Mouse (Mus musculus) kidney, embryonic 15.5 days (tissue): ENCODE measurements around the gene Mrfap1. TPM values are rescaled to one million over a fixed set of nuclear protein-coding genes. Genes with fewer than 3 reads are reported as not detected.
A peak's percentile ranks its signal among the peaks of the same experiment; 100 is the strongest.
"Not testable (repeated sequence)": the region's sequence is repeated elsewhere in the genome, so short reads cannot be mapped to it uniquely, and the experiment has no call there.

Experiments used
- ATAC-seq: fragments of 200-750 bp; cut with Nextera tagmentation; replicated peaks from 2 replicates; pipeline ENCODE4 v1.8.0; 2017; ENCODE audit warnings: moderate TSS enrichment; ENCODE audit not compliant: low FRiP score
- H3K27ac ChIP-seq: fragments of 300-500 bp; sonication (generic); 2 replicates; pipeline ENCODE4 v1.5.1; 2015; ENCODE audit warnings: mild to moderate bottlenecking, inconsistent platforms
- H3K27me3 ChIP-seq: fragments of 300-500 bp; sonication (generic); 2 replicates; pipeline ENCODE4 v1.6.1; 2015; ENCODE audit warnings: inconsistent platforms
- H3K36me3 ChIP-seq: fragments of 300-500 bp; sonication (generic); 2 replicates; pipeline ENCODE4 v1.6.1; 2015; ENCODE audit warnings: inconsistent platforms
- H3K4me1 ChIP-seq: fragments of 300-500 bp; sonication (generic); 2 replicates; pipeline ENCODE4 v1.6.1; 2015; ENCODE audit warnings: inconsistent platforms
- H3K4me2 ChIP-seq: fragments of 300-500 bp; sonication (generic); 2 replicates; pipeline ENCODE4 v1.6.1; 2015; ENCODE audit warnings: moderate library complexity, mild to moderate bottlenecking, inconsistent platforms
- H3K4me3 ChIP-seq: fragments of 300-500 bp; sonication (generic); replicated peaks from 2 replicates; pipeline ENCODE4 v1.5.1; 2015; ENCODE audit warnings: mild to moderate bottlenecking, inconsistent platforms
- H3K9ac ChIP-seq: fragments of 300-500 bp; sonication (generic); 2 replicates; pipeline ENCODE4 v1.6.1; 2015; ENCODE audit warnings: mild to moderate bottlenecking, inconsistent platforms
- H3K9me3 ChIP-seq: fragments of 300-500 bp; sonication (generic); replicated peaks from 2 replicates; pipeline ENCODE4 v1.6.1; 2016; ENCODE audit warnings: inconsistent platforms
- WGBS: fragments of 180-500 bp; shearing (Covaris S2); methylation state at CpG from one replicate; pipeline ENCODE4 v1.1.7; 2015; ENCODE audit warnings: mixed read lengths; 5-methylcytosine and 5-hydroxymethylcytosine counted together
- polyA plus RNA-seq: library from polyadenylated mRNA; unstranded; fragments of >200 nt; fragmentation: Nextera tagmentation; extraction: Ambion mirVana; gene quantifications from 2 replicates; pipeline ENCODE4 v1.2.1, GENCODE M21; 2015

Mrfap1 gene
- polyA plus RNA-seq, 1 experiment from 2014 or later, result 474 TPM

DNA sequence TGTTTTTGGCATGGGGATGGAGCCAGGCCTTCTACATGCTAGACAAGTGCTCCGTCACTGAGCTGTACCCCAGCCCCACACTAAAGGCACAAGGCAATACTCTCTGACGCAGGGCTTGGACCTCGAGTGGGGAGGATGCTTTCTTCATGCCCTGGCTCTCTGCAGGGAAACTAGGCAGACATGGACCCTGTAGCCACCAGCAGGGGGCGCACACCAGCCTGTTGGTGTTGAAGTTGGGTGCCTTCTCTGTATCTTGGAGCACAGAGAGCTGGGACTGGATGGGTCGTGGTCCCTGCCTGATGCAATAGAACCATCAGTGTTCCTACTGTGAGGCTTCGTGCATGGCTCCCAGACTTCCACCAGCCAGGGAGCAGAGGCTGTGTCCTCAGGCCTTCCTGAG is 23.6 kb upstream of the Mrfap1 start:
- Histone ChIP-seq H3K36me3 (peaks cover 6% of the 10 kb centered on the region; the same call in 1 of the 2 replicates), H3K4me3 (no peak overlapping the region), H3K27ac (no peak overlapping the region), H3K4me1 (0 out of 2 replicates have a peak, but pooled peaks cover 2% of the 10 kb centered on the region), H3K4me2 (no peak overlapping the region), H3K9ac (no peak overlapping the region), H3K27me3 (no peaks in the 10 kb centered on the region), H3K9me3 (no peaks in the 10 kb centered on the region)
- 49% methylated on average over 6 of the region's 6 CpGs for WGBS
- ATAC-seq, result no peak

DNA sequence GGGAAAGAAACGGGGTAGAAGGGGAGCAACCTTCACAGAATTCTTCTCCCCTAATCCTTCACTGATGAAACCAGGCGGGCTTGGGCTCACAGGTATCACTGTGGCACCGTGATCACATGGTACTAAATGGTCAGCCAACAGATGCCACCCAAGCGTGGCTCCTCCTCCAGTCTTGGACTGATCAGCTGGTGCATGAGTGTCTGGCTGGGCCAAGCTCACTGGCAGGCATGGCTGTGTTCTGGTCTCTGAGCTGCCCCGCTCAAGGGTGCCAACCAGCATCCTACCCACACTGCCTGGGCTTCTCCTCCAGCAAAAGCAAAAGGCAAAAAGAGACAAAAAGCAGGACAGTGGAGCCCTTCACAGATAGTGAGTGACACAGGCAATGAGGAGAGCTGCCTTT is 23.2 kb upstream of the Mrfap1 start:
- 0 out of 2 replicates have a peak, but pooled peaks cover 2% of the 10 kb centered on the region for H3K4me1 ChIP-seq
- ATAC-seq, result no peak
- WGBS, result 89% methylated on average over 5 of the region's 5 CpGs
- peaks cover 6% of the 10 kb centered on the region; the same call in 1 of the 2 replicates for H3K36me3 ChIP-seq
- H3K9ac ChIP-seq, result no peak overlapping the region
- no peak overlapping the region for H3K27ac ChIP-seq
- H3K9me3 ChIP-seq, result no peaks in the 10 kb centered on the region
- no peak overlapping the region for H3K4me2 ChIP-seq
- no peaks in the 10 kb centered on the region for H3K27me3 ChIP-seq
- H3K4me3 ChIP-seq, result no peak overlapping the region

DNA sequence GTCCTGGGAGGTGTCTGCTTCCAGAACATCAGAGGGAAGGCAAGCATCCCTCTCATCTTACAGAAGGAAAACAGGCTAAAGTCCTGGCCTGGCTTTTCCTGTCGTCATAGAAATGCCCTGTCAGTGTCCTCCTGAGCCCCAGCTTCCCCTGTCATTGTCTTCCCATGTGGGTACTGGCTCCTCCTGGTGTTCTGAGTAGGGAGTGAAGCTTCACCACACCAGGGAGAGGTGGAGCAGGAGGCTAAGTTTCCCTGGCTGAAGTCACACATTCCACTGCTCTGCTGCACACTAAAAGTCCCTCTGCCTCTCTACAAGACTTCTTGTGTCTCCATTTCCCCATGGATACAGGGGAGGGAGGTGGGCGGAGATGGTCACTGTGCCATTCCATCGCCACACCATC is 21.2 kb upstream of the Mrfap1 start:
- no peaks in the 10 kb centered on the region for H3K36me3 ChIP-seq
- H3K4me1 ChIP-seq, result 0 out of 2 replicates have a peak, but pooled peaks cover under 1% of the 10 kb centered on the region
- 69% methylated on average over 3 of the region's 3 CpGs for WGBS
- no peaks in the 10 kb centered on the region for H3K9me3 ChIP-seq
- H3K9ac ChIP-seq, result no peak overlapping the region
- no peak overlapping the region for H3K4me3 ChIP-seq
- no peak overlapping the region for H3K27ac ChIP-seq
- H3K27me3 ChIP-seq, result no peaks in the 10 kb centered on the region
- ATAC-seq, result no peak
- no peak overlapping the region for H3K4me2 ChIP-seq

DNA sequence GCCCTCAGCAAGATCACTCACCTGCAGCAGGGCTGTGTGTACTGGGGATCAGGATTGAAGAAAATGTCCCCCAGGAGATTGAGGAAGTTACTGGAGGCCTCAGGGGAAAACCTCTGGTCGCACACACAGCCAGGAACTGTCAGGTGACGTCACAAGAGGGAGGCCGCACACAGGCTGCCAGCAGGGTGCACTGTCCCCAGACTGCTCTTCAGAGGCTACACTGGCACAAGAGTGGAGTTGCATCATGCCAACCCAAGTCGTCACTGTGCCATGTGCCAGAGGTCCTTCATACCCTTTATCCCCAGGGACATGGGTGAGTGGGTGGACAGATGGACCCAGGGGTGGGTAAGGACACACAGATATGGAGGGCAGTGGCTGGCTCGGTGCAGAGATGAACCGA is 18.0 kb upstream of the Mrfap1 start:
- 73% methylated on average over 6 of the region's 6 CpGs for WGBS

DNA sequence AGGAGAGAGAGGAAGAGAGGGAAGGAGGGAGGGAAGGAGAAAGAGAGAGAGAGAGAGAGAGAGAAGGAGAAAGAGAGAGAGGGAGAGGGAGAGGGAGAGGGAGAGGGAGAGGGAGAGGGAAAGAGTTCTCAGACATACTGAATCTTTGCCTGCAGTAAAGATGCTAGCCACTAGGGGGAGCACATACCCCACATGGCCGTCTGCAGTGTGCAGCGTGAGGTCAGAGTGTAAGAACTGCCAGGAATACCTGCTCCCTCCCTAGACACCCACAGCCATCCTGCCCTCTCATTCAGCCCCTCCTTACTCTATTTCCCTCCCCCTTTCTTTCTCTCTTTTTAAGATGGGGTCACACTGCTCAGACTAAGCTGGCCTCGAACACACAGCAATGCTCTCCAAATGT is 14.8 kb upstream of the Mrfap1 start:
- peak; percentile 58; the same call in 1 of the 2 replicates for ATAC-seq
- H3K9ac ChIP-seq, result no peak overlapping the region
- H3K27me3 ChIP-seq, result no peaks in the 10 kb centered on the region
- no peak overlapping the region for H3K4me3 ChIP-seq
- H3K36me3 ChIP-seq, result no peaks in the 10 kb centered on the region
- H3K27ac ChIP-seq, result no peak overlapping the region
- no peaks in the 10 kb centered on the region for H3K4me1 ChIP-seq
- 27% methylated on average over 3 of the region's 3 CpGs for WGBS
- no peak overlapping the region for H3K4me2 ChIP-seq
- no peaks in the 10 kb centered on the region for H3K9me3 ChIP-seq

More for the DNA sequence above, 18.0 kb upstream of the Mrfap1 start:
- H3K9me3 ChIP-seq, result no peaks in the 10 kb centered on the region
- no peak overlapping the region for H3K27ac ChIP-seq
- ATAC-seq, result no peak
- no peaks in the 10 kb centered on the region for H3K36me3 ChIP-seq
- no peak overlapping the region for H3K4me2 ChIP-seq
- no peaks in the 10 kb centered on the region for H3K27me3 ChIP-seq
- no peak overlapping the region for H3K4me3 ChIP-seq
- H3K4me1 ChIP-seq, result no peaks in the 10 kb centered on the region
- H3K9ac ChIP-seq, result no peak overlapping the region

DNA sequence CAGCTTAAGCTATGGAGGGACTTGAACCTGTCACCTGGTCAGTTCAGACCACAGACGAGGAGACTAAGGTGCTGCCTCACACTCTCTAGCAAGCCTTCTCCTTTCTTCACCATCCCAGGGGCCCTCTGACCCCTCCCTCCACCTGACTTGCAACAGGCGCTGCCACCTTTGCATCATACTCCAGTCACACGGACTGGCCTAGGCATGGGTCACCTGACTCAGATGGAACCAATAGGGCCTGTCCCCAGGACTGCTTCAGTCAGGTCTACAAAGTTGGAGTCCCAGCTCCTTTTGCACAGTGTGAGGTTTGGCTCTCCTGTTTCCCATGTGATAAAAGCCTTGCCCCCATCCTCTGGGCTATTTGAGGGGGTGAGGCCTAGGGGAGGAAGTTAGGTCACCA is 14.1 kb upstream of the Mrfap1 start:
- 86% methylated on average over 3 of the region's 3 CpGs for WGBS
- no peaks in the 10 kb centered on the region for H3K4me1 ChIP-seq
- H3K27me3 ChIP-seq, result no peaks in the 10 kb centered on the region
- no peak; the same call in 1 of the 2 replicates for ATAC-seq
- H3K9me3 ChIP-seq, result no peaks in the 10 kb centered on the region
- no peak overlapping the region for H3K27ac ChIP-seq
- no peak overlapping the region for H3K9ac ChIP-seq
- no peak overlapping the region for H3K4me3 ChIP-seq
- no peak overlapping the region for H3K4me2 ChIP-seq
- H3K36me3 ChIP-seq, result no peaks in the 10 kb centered on the region

DNA sequence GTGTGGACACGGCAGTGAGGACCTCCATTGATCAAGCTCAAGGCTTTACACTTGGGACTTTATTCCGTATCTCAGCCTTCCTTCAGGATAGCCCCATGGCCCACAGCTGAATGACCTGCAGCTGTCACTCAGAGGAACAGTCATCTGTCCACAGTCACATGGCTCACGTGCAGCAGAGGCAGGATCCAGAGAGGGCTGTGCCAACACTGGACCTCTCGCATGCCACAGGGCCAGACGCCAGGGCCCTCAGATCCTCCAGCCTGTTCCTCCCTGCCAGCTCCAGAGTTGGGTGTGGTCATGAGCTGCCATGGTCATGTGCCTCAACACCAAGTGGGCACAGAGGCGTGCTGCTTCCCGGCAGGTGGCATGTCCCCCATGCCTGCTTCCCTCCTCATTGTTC is 12.6 kb upstream of the Mrfap1 start:
- 89% methylated on average over 7 of the region's 7 CpGs for WGBS

DNA sequence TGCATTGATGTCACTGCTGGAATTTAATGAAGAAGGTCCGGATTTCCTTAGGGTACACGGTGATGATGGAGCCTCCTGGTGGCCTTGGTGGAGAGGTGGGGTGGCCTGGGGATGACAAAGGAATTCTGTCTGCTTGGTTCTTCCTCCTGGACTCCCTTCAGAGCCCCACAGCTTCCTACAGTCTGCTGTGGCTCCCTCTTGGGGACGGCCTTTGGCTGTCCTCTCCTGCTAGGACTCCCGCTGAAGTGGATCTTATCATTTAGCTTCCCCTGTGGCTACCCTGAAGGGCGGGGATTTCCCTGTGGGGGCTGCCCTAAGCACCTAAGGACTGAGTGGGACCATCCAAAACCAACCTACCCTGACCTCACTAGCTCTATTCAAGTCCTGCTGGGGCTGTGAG is 10.5 kb upstream of the Mrfap1 start:
- no peak for ATAC-seq
- no peak overlapping the region for H3K27ac ChIP-seq
- H3K9ac ChIP-seq, result no peak overlapping the region
- WGBS, result 31% methylated on average over 5 of the region's 5 CpGs
- no peaks in the 10 kb centered on the region for H3K36me3 ChIP-seq
- H3K9me3 ChIP-seq, result no peaks in the 10 kb centered on the region
- no peaks in the 10 kb centered on the region for H3K4me1 ChIP-seq
- H3K4me2 ChIP-seq, result no peak overlapping the region
- H3K27me3 ChIP-seq, result no peaks in the 10 kb centered on the region
- no peak overlapping the region for H3K4me3 ChIP-seq

More for the DNA sequence above, 12.6 kb upstream of the Mrfap1 start:
- no peak overlapping the region for H3K4me3 ChIP-seq
- no peak overlapping the region for H3K4me2 ChIP-seq
- no peaks in the 10 kb centered on the region for H3K4me1 ChIP-seq
- H3K9ac ChIP-seq, result no peak overlapping the region
- no peaks in the 10 kb centered on the region for H3K27me3 ChIP-seq
- H3K36me3 ChIP-seq, result no peaks in the 10 kb centered on the region
- H3K27ac ChIP-seq, result no peak overlapping the region
- no peak for ATAC-seq
- H3K9me3 ChIP-seq, result no peaks in the 10 kb centered on the region

DNA sequence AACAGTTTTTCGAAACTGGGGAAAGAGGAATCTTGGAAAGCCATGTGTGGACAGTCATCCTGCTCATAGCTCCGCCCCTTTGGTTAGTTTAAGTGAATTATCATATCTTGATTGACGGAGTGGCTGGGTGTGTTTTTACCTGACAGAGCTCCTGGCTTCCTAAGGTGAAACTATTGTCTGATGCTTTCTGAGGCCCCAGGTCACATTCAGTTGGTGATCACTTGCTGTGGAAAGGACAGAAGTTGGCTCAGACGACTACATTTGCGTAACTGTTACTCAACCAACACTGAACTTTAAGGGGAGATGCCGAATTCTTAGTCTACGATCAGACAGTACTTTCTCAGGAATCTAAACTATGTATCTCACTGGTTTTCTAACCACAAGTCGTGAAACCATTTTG is 719 bp upstream of the Mrfap1 start:
- ATAC-seq, result 0 out of 2 replicates have a peak, but pooled peaks have one; percentile 6
- no peak overlapping the region for H3K27ac ChIP-seq
- 0 out of 2 replicates have a peak, but pooled peaks cover 12% of the 10 kb centered on the region for H3K4me1 ChIP-seq
- peaks cover 19% of the 10 kb centered on the region for H3K36me3 ChIP-seq
- no peaks in the 10 kb centered on the region for H3K9me3 ChIP-seq
- WGBS, result 62% methylated on average over 8 of the region's 8 CpGs
- H3K27me3 ChIP-seq, result no peaks in the 10 kb centered on the region
- H3K4me3 ChIP-seq, result peak overlapping the region; percentile 74
- peak overlapping the region; percentile 65 for H3K4me2 ChIP-seq
- H3K9ac ChIP-seq, result no peak overlapping the region; the same call in 1 of the 2 replicates

DNA sequence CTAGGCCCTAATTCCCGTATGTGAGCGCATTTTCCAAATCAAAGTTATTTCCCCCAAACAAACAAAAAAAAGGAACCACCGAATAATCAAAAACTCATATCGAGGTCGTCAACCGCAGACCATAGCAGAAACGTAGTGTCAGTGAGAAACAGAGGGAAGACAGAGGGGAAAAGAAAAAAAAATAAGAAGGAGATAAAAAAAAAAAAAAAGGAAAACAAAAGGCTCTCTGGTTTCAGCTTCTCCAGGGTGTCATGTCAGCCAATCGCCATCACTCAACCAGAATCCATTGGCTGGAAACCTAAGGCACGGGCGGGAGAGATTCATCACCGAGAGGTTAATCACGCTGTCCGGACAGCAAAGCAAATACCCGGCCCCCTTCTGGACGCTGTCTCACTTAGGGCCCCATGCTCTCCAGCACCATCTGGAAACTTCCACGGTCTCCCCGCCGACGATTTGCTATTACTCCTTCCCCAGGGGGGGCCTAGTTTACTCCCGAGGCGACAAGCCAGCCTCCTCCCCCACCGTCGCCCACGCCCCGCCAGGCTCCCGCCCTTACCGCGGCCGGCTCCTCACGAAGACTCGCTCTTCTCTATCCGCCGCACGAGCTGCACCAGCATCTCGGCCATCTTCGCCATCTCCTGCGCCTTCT is 801 bp downstream of the Mrfap1 start:
- H3K27ac ChIP-seq, result peak overlapping the region; percentile 99
- H3K4me3 ChIP-seq, result peak overlapping the region; percentile 74
- H3K4me1 ChIP-seq, result 0 out of 2 replicates have a peak, but pooled peaks cover 12% of the 10 kb centered on the region
- H3K9ac ChIP-seq, result peak overlapping the region; percentile 79
- H3K9me3 ChIP-seq, H3K27me3 ChIP-seq: not testable (repeated sequence)
- peak; percentile 68 for ATAC-seq
- WGBS, result 6% methylated on average over 37 of the region's 37 CpGs
- H3K4me2 ChIP-seq, result peak overlapping the region; percentile 65
- peaks cover 19% of the 10 kb centered on the region for H3K36me3 ChIP-seq

DNA sequence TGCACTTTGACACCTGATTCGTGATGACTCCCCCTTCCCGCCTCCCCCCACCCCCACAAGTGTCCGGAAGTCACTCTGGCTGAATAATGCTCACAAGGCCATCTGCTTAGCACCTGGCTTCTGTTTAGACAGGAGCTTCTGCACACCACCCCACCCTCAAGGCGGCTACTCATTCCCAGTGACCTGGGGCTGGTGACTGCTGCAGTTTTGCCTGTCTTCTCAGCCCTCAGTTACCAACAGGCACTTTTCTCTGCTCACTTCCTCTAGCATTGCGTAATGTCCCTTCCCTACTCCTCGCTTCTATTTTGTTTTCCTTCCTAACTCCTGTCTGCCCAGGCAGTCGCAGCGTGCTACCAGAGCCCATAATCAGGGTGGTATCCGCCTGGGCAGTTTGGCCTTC is 4.7 kb downstream of the Mrfap1 start:
- Histone ChIP-seq H3K9me3 (no peaks in the 10 kb centered on the region), H3K4me2 (no peak overlapping the region), H3K27ac (0 out of 2 replicates have a peak overlapping the region, but pooled peaks have one; percentile 18), H3K27me3 (no peaks in the 10 kb centered on the region), H3K9ac (no peak overlapping the region), H3K4me3 (no peak overlapping the region), H3K36me3 (peaks cover 19% of the 10 kb centered on the region), H3K4me1 (0 out of 2 replicates have a peak, but pooled peaks cover 7% of the 10 kb centered on the region)
- WGBS, result 74% methylated on average over 9 of the region's 9 CpGs
- ATAC-seq, result no peak

DNA sequence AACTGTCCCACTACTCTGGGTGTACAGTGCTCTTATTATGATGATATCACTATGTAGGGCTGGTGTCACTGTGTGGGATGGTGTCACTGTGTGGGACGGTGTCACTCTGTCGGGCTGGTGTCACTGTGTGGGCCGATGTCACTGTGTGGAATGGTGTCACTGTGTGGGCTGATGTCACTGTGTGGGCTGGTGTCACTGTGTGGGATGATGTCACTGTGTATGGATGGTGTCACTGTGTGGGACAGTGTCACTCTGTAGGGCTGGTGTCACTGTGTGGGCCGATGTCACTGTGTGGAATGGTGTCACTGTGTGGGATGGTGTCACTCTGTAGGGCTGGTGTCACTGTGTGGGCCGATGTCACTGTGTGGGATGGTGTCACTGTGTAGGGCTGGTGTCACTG is 10.5 kb downstream of the Mrfap1 start:
- Histone ChIP-seq H3K9ac (no peak overlapping the region), H3K36me3 (no peaks in the 10 kb centered on the region), H3K27me3 (no peaks in the 10 kb centered on the region), H3K4me1 (no peaks in the 10 kb centered on the region), H3K9me3 (peaks cover 5% of the 10 kb centered on the region; the same call in 1 of the 2 replicates), H3K27ac (no peak overlapping the region), H3K4me3 (no peak overlapping the region), H3K4me2 (no peak overlapping the region)
- no peak for ATAC-seq
- WGBS, result 93% methylated on average over 5 of the region's 5 CpGs
